Mouse (Mus musculus): ENCODE data around the gene Farp1.
"Not testable (repeated sequence)": the region's sequence is repeated elsewhere in the genome, so short reads cannot be mapped to it uniquely, and the experiment has no call there.

Farp1 gene

DNA sequence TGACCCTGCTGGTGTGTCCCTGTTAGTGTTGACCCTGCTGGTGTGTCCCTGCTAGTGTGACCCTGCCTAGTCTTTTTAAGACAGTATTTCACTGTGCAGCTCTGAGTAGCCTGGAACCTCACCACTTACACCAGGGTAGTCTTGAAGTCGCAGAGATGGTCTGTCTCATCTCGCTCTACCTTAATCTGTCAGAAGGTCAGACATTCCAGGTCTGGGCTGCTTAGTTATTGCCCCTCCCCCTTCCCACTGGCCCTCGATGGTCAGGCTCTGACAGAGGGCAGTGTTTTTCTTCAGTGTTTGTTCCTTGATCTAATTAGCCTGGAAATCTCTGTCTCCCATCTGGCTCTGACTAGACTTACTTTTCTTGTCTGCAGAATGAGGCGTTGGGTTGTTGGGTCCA is 71.9 kb downstream of the Farp1 start:
- DNase-seq: no peak

DNA sequence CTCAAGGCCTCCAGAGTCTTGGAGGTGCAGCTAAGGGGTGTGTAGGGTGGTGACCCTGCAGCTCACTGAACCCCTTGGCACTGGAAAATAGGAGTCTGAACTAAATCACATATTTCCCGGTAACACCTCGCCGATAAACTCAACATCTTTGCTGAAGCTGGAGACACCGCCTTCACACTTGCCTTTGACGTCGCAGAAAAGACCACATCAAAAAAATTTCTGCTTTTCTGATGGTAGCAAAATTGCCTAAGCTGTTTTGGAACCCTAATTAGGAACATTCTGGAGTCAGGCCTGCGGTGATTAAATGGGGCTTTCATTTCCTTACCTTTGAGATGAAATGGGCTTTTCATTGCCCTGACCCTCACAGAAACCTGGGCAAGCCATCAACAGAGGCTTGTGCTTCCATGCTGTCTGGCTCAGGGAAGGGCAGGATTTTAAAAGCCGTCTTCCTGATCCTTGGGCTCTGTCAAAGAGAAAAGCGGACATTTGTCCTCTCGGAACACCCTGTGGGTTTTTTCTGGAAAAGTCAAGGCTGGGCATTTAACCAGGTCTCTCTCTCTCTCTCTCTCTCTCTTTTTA is 72.8 kb downstream of the Farp1 start:
- no peak for DNase-seq

DNA sequence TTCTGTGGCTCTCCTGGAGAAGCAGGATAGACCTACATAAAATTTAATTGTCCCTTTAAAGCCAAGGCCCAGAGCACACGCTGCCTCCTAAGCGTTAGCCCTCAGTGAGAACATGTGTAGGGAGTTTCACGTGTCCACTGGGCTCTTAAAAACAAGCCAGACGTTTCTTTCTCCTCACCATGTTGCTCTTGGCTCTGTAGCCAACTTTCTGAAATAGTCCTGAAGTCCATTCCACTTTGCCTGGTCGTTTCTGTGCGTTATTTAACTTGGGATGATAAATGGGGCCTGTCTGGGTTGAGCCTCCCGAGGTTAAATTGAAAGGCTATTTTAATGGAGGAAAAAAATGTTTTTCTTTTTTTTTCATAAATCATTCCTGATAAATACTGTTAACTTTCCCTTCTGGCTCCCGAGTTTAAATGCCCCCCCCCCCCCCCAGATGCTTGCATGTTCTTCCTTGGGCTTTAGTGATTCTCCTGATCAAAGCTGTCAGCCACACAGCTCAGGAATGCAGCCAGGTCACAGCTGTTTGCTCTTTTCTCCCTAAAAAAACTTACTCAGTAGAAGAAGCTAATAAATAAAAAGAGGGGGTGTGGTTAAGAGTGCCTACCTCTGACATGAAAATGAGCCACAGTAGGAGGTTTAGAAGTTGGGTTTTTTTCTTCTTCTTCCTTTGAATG is 73.6 kb downstream of the Farp1 start:
- DNase-seq: peak; percentile 28

DNA sequence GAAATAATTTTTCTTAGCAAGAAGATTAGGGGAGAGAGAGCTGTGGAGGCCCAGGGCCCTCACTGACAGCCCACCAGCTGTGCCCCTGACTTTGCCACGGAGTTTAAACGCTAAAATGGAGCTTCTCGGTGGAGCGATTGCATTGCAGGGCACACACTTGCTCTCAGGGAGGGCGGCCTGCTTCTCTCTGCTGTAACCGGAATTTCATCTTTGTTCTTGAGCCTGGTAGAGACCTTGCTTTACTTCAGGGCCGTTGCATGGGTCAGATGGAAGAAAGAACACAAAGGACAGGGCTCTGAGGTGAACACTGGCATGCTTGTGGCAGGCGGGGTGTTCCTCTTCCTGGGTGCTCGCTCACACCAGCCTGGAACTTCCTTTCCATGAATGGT is 74.1 kb downstream of the Farp1 start:
- no peak for DNase-seq

DNA sequence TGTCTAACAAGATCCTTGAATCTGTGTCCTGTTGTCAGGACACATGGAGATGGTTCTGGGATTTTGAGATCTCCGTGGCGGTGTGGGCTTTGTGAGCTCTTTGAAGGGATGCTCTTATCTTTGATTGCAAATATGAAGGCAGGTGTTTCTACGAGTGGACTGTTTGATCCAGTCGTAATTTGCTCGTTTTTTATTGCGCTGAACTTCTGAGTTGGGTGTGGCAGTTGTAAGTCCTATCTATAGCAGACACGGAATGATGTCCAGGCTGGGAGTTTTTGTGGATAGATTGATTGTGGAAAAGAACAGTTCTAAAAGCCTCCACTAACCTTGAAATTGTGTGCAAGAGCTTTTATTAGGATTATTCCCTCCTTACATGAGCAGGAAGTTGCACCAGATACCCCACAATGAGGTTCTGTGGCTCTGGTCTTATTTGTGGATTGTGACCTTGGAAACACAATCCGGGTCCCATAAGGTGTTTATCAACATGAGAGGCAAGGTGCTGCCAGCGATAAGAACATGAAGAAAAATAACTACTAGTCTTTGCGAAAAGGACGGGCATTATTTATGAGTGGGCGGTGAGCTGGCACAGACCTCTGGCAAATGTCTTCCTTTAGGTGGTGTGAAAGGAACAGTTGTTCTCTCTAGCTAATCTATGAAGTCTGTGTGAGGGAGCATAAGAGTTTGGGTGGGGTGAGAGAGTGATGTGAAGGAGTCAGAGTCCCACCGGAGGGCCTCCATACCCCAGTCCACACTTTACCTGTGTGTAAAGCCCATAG is 75.7 kb downstream of the Farp1 start:
- no peak for DNase-seq

DNA sequence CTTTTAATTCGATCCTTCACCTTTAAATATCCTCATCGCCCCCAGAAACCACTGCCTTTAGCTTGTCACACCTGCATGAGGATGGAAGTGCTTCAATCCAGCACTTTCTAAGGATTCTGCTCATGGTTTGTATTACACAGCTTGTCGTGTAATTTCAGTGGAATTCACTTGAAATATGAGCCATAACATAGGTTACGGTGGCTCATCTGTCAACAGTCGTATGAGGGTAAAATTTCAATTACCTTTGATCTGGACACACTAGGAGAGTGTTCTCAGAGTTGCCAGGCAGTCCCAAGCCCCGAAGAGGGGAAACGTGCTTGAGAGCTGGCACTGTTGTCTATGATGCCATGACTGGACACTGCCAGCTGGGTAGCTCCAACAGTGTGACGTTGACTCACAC is 77.1 kb downstream of the Farp1 start:
- DNase-seq: no peak

DNA sequence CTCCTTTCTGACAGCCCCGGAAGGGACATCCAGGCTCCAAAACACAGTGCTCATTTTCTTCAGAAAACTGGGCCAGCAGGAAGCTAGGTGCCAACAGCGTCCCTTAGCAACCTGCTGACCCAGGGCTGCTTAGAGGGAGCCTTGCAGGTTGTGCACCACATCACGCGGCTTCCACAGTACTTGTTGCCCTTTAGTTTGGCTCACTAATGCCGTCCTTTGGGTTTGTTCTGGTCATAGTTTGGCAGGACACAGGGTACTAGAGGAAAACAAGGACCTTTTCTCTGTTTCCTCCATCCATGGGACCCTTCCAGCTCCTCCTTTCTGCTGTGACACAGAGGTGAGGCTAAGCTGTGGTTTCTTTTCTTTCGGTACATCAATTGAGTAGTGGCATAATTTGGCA is 78.8 kb downstream of the Farp1 start:
- no peak for DNase-seq

DNA sequence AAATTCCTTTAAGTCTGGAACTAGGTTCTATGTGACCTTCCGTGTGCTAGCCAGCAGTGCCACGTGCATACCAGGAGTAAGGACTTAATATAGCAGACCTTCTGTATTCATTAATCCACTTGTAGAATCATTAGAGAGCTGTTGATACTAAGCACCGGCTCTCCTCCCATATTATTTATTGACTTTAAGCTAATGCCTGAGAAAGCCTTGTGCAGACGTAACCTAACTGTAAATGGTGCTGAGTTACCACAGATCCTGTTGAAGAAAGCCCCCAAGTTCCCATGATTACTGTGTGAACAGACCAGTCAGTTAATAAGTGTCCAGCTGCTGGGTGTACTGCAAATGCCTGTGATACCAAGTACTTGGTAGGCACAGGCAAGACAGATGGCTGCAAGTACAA is 81.7 kb downstream of the Farp1 start:
- no peak for DNase-seq

DNA sequence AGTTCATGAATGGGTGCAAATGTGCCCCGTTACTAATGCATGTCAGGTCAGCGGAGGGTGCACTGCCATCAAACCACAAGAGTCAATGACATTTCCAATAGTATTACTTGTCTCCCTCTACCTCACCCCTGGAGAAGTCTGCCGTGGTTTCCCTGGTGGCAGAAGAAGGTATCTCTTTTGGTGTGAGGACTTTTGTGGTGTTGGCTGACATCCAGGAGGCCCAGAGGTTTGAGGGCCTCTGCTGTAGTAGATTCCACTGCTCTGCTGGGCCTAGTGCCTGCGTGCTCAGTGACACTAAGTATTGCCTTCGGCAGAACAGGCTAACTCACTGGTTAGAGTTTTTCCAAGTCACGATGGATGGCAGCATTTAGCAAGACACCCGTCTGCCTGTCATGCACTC is 83.9 kb downstream of the Farp1 start:
- DNase-seq: no peak

DNA sequence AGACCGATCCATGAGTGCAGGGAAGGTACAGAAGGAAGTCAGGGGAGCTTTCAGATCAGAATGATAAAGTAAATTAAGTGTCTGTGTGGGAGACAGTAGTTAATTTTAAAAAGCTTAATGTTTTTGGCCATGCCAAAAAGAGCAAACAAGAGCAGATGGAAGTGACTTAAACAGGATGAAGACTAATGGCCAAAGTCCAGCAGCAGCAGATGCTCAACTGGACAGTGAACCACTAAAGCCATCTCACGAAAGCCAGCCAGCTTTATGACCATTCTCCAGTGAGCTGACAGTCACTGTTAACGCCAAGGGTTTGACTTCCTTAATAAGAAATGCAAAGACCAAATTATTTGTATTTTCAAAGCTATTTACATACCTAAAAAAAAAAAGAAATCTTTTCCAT is 86.7 kb downstream of the Farp1 start:
- DNase-seq: no peak

DNA sequence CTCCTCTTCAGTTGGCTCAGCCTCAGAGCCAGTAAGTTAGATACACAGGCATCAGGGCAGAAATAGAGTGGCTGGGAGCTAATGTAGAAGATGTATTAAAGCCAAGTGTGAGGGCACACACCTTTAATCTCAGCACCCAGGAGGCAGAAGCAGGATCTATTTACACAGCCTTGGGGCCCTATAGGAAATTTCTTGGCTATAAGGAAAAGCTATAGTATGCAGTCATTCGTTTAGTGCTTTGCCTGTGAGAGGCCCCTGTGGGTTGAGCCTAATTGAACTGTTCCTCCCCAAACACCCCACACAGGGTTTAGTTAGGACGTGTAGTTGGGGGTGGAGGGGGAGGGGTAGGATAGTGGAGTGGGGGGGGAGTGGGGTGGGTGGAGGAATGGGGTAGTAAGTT is 87.9 kb downstream of the Farp1 start:
- no peak for DNase-seq

DNA sequence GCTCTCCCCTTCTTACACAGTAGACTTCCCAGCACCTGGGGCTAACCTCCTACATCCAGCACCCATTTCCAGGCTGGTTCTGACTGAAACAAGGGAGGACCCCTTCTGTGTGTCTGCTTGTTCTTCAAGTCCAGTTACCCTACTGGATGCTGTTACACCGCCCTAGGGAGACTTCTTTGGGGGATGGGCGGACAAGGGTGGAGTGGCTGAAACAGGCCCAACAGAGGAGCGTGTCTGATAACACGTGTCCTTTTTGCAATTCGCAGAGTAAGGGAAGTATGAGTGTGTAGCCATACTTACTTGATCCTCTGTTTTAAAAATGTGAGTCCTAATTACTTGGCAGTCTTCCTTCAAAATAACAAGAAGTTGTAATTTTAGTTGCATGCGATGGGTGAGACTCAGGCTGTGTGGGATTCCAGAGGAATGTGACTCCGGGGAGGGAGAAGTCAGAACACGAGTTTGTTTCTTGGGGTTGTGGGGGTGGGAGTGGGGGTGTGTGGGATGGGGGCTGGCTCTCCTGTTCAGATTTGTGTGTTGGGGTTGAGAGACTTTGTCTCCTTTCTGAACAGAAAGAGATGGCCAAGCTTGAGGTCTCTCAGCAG is 89.5 kb downstream of the Farp1 start:
- DNase-seq: peak; percentile 50

DNA sequence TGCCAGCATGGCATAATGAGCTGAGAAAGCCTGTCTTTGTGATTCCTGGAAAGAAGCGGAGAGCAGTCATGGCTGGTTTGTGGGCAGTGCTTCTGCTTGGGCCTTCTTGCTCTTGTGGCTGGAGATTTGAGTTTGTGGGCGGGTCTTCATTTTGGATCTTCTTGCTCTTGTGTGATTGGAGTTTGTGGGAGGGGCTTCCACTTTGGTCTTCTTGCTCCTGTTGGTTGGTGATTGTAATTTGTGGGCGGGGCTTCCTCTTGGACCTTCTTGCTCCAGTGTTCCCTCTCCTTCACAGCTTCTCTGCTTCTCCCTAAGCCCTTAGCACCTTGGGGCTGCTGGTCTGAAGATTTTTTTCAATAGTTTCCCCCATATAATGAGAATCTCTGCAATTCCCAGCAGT is 90.7 kb downstream of the Farp1 start:
- peak; percentile 50 for DNase-seq

DNA sequence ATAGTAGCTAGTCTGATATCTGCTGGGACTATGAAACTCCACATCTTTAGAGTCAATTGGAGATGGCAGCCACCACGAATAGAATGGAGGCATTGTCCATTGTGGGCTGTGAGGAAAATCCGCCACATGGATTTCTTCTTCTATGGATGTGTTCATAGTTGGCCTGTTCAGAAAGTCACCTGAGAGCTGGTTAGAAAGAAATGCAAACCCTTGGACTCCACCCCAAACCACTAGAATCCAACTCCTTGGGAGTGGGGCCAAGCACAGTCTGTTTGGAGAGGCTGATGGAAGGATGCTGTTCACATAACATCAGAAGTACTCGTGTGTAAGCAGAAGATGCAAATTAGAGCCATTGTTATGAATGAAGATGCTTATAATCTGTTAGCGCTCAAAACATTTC is 91.3 kb downstream of the Farp1 start:
- no peak for DNase-seq

DNA sequence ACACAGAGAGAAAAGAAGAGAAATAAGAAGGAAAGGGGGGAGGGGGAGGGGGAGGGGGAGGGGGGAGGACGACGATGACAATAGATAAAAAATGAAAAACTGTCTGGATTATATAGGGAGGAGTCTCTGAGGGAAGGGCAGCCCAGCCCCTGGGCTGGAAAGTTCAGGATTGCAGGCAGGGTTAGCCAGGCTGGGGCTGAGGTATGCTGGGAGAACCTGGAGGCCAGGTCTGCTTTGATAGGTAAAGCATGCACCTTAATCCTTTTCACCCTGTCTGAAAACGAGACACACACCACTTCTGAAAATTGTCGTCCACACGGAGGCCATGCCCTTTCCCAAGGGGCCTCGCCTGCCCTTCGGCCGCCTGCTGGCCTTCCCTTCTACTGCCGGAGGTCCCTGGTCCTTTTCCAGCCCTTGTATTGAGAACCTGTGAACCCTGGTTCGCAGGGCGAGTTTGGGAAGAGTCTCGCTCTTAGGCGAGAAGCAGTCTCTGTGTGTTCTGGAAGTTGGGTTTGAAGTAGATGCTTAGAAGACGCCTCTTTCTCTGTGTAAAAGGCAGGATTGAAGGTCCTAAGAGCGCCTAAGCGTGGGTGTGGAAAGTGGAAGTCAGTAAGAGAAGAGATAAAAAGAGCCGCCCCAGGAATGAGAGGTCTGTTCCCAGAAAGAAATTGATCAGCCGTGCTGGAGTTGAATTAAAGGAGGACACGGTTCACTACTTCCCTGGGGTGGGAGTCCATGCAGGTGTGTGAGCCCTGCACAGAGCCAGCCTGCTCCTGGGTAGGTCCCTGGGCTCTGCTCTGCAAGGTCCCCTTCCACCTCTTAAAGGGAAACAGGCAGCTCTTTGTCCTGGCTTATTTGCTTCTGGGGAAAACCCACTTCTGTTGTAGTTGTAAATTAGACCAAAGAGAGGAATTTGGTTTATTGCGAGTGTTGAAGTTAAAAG is 94.1 kb downstream of the Farp1 start:
- no peak for DNase-seq

DNA sequence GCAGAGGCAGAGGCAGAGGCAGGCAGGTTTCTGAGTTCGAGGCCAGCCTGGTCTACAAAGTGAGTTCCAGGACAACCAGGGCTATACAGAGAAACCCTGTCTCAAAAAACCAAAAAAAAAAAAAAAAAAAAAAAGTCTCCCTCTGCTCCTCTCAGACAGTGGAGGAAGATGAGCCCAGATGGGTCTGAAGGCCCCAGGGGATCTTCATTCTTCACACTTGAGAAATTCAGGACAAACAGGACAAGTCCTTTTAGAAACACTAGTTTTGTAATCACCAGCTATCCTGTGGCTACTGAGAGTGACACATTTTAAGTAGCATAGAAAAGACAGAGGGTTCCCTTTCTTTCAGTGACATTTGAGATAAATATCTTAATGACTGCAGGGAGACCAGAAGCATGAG is 95.4 kb downstream of the Farp1 start:
- DNase-seq: not testable (repeated sequence)

DNA sequence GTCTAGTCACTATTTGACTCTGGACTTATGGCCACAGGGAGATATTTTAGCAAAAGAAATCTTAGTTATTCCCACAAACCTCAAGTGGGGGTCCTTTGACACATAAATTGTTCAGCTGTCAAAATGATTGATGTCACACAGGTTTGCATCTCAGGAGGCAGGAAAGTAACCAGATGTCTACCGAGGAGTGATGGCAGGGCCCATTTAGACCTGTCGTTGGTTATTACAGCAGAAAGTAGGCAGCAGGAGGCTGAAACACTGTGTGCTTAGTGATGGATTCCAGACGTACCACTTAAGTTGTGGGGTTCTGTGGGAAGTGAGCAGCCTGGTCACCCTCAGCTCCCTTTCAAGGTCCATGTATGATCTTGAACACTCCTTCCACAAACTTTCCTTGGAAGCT is 99.4 kb downstream of the Farp1 start:
- no peak for DNase-seq

DNA sequence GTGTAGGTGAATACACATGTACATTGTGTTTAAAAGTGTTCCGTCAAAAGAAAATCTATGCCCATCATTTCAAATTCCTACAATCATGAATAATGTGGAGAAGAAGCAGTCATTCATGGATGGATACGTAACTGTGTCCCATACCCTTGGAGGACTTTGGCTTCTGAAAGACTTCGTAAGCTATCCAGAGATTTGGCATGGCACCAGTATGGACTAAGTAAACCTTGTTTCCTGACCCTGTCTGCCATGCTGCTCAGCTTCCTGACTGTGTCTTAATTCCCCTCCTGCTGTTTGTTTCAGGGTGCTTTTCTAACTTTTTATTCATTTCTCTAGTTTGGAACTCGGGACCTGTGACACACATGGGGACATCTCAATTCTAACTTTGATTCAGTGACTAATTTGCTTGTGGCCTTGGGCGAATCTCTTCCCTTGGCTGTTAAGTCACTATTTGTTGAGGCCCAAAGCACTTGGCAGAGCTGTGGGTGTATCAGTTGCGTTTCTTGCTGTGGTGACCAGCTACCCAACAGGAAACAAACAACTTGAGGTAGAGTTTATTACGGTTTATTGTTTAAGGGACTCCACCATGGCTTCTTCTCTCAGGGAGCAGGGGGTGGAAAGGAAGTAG is 108.9 kb downstream of the Farp1 start:
- DNase-seq: no peak

DNA sequence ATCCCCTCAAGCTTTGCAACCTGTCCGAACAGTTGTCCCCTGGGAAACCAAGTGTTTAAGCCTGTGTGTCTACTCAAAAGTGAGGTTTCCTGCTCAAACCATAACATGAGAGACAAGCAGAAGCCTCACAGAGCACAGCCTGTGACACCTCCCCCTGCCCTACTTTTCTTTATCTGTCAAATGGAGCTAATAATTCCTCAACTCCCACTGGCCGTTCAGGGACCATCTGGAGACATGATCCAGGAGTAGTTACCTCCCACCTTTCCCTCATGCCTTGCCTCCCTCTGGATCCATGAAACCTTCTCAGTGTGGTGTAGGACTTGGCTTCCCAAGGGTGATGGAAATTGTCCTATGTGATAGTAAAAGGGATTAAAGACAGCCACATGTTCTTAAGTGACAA is 109.5 kb downstream of the Farp1 start:
- no peak for DNase-seq

DNA sequence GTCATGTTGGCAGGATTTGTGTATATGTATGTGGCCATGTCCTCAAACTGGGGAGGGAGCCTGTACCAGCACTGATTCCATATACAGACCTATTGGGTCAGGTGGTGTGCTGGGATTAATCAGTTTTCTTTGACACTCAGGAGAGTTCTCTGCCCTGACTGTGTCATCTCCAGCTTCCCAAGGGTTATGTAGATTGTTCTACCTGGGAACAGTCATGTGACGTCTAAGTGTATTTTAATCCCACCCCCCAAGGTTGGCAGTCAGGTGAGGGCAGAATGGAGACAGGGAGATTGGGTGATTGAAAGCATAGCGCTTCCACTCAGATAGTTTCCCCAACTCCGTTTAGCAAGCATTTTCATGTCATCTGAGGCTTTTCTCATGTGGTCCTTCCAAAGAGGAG is 110.3 kb downstream of the Farp1 start:
- DNase-seq: no peak

DNA sequence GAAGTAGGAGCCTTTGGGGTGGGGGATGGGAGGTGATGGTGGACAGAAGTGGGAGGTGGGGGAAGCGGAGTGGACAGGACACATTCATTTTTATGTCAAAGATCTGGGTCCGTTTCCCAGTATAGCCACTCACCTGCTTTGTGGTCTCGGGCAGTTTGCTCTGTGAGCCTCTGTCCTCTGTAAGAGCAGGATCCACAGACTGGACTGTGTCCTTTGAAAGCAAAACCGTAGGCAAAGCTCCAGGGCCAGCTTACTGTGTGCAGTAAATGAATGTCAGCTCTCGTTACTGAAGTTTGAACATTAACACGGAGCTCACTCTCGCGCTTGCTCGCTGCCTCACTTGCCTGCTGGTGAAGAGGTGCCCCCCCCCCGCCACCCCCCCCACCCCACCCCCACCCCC is 110.7 kb downstream of the Farp1 start:
- DNase-seq: peak; percentile 38

DNA sequence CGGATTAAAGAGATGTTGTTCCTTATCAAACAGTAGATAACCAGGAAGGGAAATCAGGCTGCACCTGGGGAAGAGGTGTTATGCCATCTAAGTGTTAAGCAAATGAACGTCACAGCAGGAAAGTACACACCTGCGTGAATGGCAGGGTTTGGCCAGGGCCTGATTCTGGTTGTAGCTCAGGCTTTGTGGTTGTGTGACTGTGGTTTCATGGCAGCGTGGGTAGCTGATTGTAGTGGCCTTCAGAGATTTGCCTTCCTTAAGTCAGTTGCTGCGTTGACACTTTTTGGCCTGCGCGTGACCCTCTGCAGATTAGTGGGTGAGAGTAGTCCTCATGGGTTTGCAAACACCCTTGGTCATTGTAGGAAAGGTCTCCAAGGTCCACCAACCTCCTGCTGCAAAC is 111.2 kb downstream of the Farp1 start:
- DNase-seq: no peak

Measured in liver (tissue).